Mouse (Mus musculus): ENCODE measurements around the gene Grhl3. TPM values are rescaled to one million over a fixed set of nuclear protein-coding genes. Genes with fewer than 3 reads are reported as not detected.

Gene Grhl3
- polyA plus RNA-seq, 1 experiment from 2014 or later, result 1.0 TPM

GRCm38 (mm10) chr4:135498136-135498535 is 75.3 kb downstream of the Grhl3 start:
- WGBS (ENCODE audit: insufficient replicate concordance), result 76% methylated on average over 6 of the region's 6 CpGs
- H3K4me1 ChIP-seq, result peaks cover 38% of the 10 kb centered on the region
- no peak overlapping the region for H3K9ac ChIP-seq
- H3K4me2 ChIP-seq, result no peak overlapping the region
- peaks cover 9% of the 10 kb centered on the region for H3K9me3 ChIP-seq (replicated peaks)
- ATAC-seq, result no peak
- no peak overlapping the region for H3K4me3 ChIP-seq
- no peaks in the 10 kb centered on the region for H3K27me3 ChIP-seq (replicated peaks)
- no peaks in the 10 kb centered on the region for H3K36me3 ChIP-seq
- no peak overlapping the region for H3K27ac ChIP-seq

- Histone ChIP-seq H3K4me2 (peak overlapping the region; percentile 87), H3K4me3 (0 out of 2 replicates have a peak overlapping the region, but pooled peaks have one; percentile 6), H3K9ac (no peak overlapping the region), H3K27me3 (replicated peaks) (no peaks in the 10 kb centered on the region), H3K9me3 (replicated peaks) (peaks cover 6% of the 10 kb centered on the region), H3K27ac (no peak overlapping the region), H3K4me1 (peaks cover 44% of the 10 kb centered on the region), H3K36me3 (peaks cover 3% of the 10 kb centered on the region)
- ATAC-seq, result no peak
- 42% methylated on average over 18 of the region's 18 CpGs for WGBS (ENCODE audit: insufficient replicate concordance)
These were observed 77.6 kb downstream of the Grhl3 start for GRCm38 (mm10) chr4:135495810-135496209.

- Histone ChIP-seq H3K4me1 (peaks cover 44% of the 10 kb centered on the region), H3K27me3 (replicated peaks) (no peaks in the 10 kb centered on the region), H3K9me3 (replicated peaks) (peaks cover 1% of the 10 kb centered on the region; the same call in 1 of the 2 replicates), H3K4me3 (peak overlapping the region; percentile 68), H3K9ac (peak overlapping the region; percentile 75), H3K36me3 (peaks cover 7% of the 10 kb centered on the region), H3K27ac (no peak overlapping the region), H3K4me2 (peak overlapping the region; percentile 87)
- ATAC-seq, result no peak
- 17% methylated on average over 9 of the region's 9 CpGs for WGBS (ENCODE audit: insufficient replicate concordance)
These were observed 78.0 kb downstream of the Grhl3 start for GRCm38 (mm10) chr4:135495397-135495791.

- H3K9ac ChIP-seq, result peak within 1 kb of the TSS; percentile 75
- whole genome bisulfite sequencing (ENCODE audit: insufficient replicate concordance), result under 1% methylated on average over 53 of the region's 53 CpGs
- H3K4me3 ChIP-seq, result peak within 1 kb of the TSS; percentile 68
- H3K4me1 ChIP-seq, result peaks cover 42% of the 10 kb centered on the region
- no peaks in the 10 kb centered on the region for H3K9me3 ChIP-seq (replicated peaks)
- H3K27me3 ChIP-seq (replicated peaks), result no peaks in the 10 kb centered on the region
- peak within 1 kb of the TSS; percentile 87 for H3K4me2 ChIP-seq
- ATAC-seq, result peak; percentile 99
- peak within 1 kb of the TSS; percentile 75 for H3K27ac ChIP-seq
- H3K36me3 ChIP-seq, result peaks cover 13% of the 10 kb centered on the region
These were observed 78.7 kb downstream of the Grhl3 start, which contains the start of the genes Stpg1 and Nipal3 for GRCm38 (mm10) chr4:135494521-135495396. Stpg1 (plus strand) TSS chr4:135494790. Nipal3 (minus strand) TSS chr4:135495038.

GRCm38 (mm10) chr4:135493691-135494520 is 79.5 kb downstream of the Grhl3 start:
- peak; percentile 48; the same call in 1 of the 2 replicates for ATAC-seq

GRCm38 (mm10) chr4:135493271-135493670 is 80.2 kb downstream of the Grhl3 start:
- H3K27me3 ChIP-seq (replicated peaks), result no peaks in the 10 kb centered on the region
- peak overlapping the region; percentile 75 for H3K9ac ChIP-seq
- ATAC-seq, result no peak
- no peaks in the 10 kb centered on the region for H3K9me3 ChIP-seq (replicated peaks)
- peaks cover 27% of the 10 kb centered on the region for H3K36me3 ChIP-seq
- H3K4me1 ChIP-seq, result peaks cover 28% of the 10 kb centered on the region
- peak overlapping the region; percentile 75 for H3K27ac ChIP-seq
- WGBS (ENCODE audit: insufficient replicate concordance), result 28% methylated on average over 4 of the region's 4 CpGs
- peak overlapping the region; percentile 68 for H3K4me3 ChIP-seq
- H3K4me2 ChIP-seq, result peak overlapping the region; percentile 87

More at GRCm38 (mm10) chr4:135493691-135494520, 79.5 kb downstream of the Grhl3 start:
- WGBS (ENCODE audit: insufficient replicate concordance), result 2% methylated on average over 33 of the region's 33 CpGs
- H3K27me3 ChIP-seq (replicated peaks), result no peaks in the 10 kb centered on the region
- H3K4me1 ChIP-seq, result peaks cover 33% of the 10 kb centered on the region
- H3K9me3 ChIP-seq (replicated peaks), result no peaks in the 10 kb centered on the region
- peak overlapping the region; percentile 68 for H3K4me3 ChIP-seq
- peak overlapping the region; percentile 75 for H3K27ac ChIP-seq
- H3K36me3 ChIP-seq, result peaks cover 21% of the 10 kb centered on the region
- peak overlapping the region; percentile 87 for H3K4me2 ChIP-seq
- peak overlapping the region; percentile 75 for H3K9ac ChIP-seq

Small RNA genes within 50 kb of the gene (microRNA-seq; reads per million reads assigned to microRNA genes)
- not detected for gene Gm25317

Other genes starting within 250 kb of the Grhl3 start
- 170 and 173 TPM in 2 replicates for gene Srrm1, start 220.3 kb downstream of the Grhl3 start, polyA plus RNA-seq (2016; fragmentation: Nextera tagmentation; extraction: Ambion mirVana)
- 0.08 and 0.11 TPM in 2 replicates for gene Ncmap, start 175.4 kb downstream of the Grhl3 start, polyA plus RNA-seq (2016; fragmentation: Nextera tagmentation; extraction: Ambion mirVana)
- 4.9 and 8.3 TPM in 2 replicates for gene Rcan3, start 139.8 kb downstream of the Grhl3 start, polyA plus RNA-seq (2016; fragmentation: Nextera tagmentation; extraction: Ambion mirVana)
- 0.14 TPM in 1 of 2 replicates, not detected in the other for gene Stpg1, start 78.8 kb downstream of the Grhl3 start, polyA plus RNA-seq (2016; fragmentation: Nextera tagmentation; extraction: Ambion mirVana)
- 2.8 and 3.6 TPM in 2 replicates for gene Nipal3, start 78.6 kb downstream of the Grhl3 start, polyA plus RNA-seq (2016; fragmentation: Nextera tagmentation; extraction: Ambion mirVana)
- 0.06 and 0.07 TPM in 2 replicates for gene Ifnlr1, start 112.7 kb upstream of the Grhl3 start, polyA plus RNA-seq (2016; fragmentation: Nextera tagmentation; extraction: Ambion mirVana)
- 0.19 and 0.37 TPM in 2 replicates for gene Il22ra1, start 154.5 kb upstream of the Grhl3 start, polyA plus RNA-seq (2016; fragmentation: Nextera tagmentation; extraction: Ambion mirVana)
- gene Myom3, start 186.1 kb upstream of the Grhl3 start, polyA plus RNA-seq (2016; fragmentation: Nextera tagmentation; extraction: Ambion mirVana), result 0.11 and 0.18 TPM in 2 replicates